Mouse (Mus musculus) embryonic facial prominence, embryonic 14.5 days (tissue): ENCODE data around the gene Ears2. TPM values are rescaled to one million over a fixed set of nuclear protein-coding genes. Genes with fewer than 3 reads are reported as not detected.

ENCODE experiments used
- ATAC-seq: fragments of 200-750 bp; cut with Nextera tagmentation; 2 replicates; pipeline ENCODE4 v1.8.0; 2017; ENCODE audit warnings: low read depth, moderate number of reproducible peaks, moderate TSS enrichment
- DNase-seq: peaks from one replicate; pipeline ENCODE4 v3.0.0-alpha.2; 2015; ENCODE audit warnings: low spot score
- H3K27ac ChIP-seq: fragments of 300-500 bp; sonication (generic); replicated peaks from 2 replicates; pipeline ENCODE4 v1.5.1; 2014; ENCODE audit warnings: low read depth, mild to moderate bottlenecking, low read length, moderate library complexity
- H3K27me3 ChIP-seq: fragments of 300-500 bp; sonication (generic); replicated peaks from 2 replicates; pipeline ENCODE4 v1.6.1; 2014; ENCODE audit warnings: low read length; ENCODE audit not compliant: control insufficient read depth, insufficient read depth
- H3K36me3 ChIP-seq: fragments of 300-500 bp; sonication (generic); 2 replicates; pipeline ENCODE4 v1.6.1; 2014; ENCODE audit warnings: low read length, mixed read lengths; ENCODE audit not compliant: control insufficient read depth, insufficient read depth
- H3K4me1 ChIP-seq: fragments of 300-500 bp; sonication (generic); 2 replicates; pipeline ENCODE4 v1.6.1; 2014; ENCODE audit warnings: antibody characterized with exemption, low read length; ENCODE audit not compliant: control insufficient read depth, insufficient read depth
- H3K4me2 ChIP-seq: fragments of 300-500 bp; sonication (generic); 2 replicates; pipeline ENCODE4 v1.6.1; 2014; ENCODE audit warnings: low read depth, mild to moderate bottlenecking, low read length, moderate library complexity, mixed read lengths
- H3K4me3 ChIP-seq: fragments of 300-500 bp; sonication (generic); 2 replicates; pipeline ENCODE4 v1.5.1; 2014; ENCODE audit warnings: low read depth, mild to moderate bottlenecking, low read length
- H3K9ac ChIP-seq: fragments of 300-500 bp; sonication (generic); 2 replicates; pipeline ENCODE4 v1.6.1; 2014; ENCODE audit warnings: low read depth, mild to moderate bottlenecking, low read length, moderate library complexity, mixed read lengths
- H3K9me3 ChIP-seq: fragments of 300-500 bp; sonication (generic); 2 replicates; pipeline ENCODE4 v1.6.1; 2016; ENCODE audit warnings: low read length; ENCODE audit not compliant: control insufficient read depth
- WGBS: fragments of 180-500 bp; shearing (Covaris S2); extraction: QIAGEN DNeasy Blood & Tissue Kit; methylation state at CpG from one replicate; pipeline ENCODE4 v1.1.7; 2014; 5-methylcytosine and 5-hydroxymethylcytosine counted together
- polyA plus RNA-seq: library from polyadenylated mRNA; unstranded; fragments of >200 nt; fragmentation: Nextera tagmentation; extraction: Ambion mirVana; gene quantifications from 2 replicates; pipeline ENCODE4 v1.2.1, GENCODE M21; 2014

Gene Ears2
- polyA plus RNA-seq, 1 experiment from 2014 or later: 17.3 TPM

GRCm38 (mm10) chr7:122056633-122057032 is 10.4 kb downstream of the Ears2 start:
- 85% methylated on average over 5 of the region's 5 CpGs for WGBS
- no peaks in the 10 kb centered on the region for H3K4me1 ChIP-seq
- ATAC-seq (no peak), DNase-seq (no peak)
- H3K9ac ChIP-seq: no peak overlapping the region
- H3K27me3 ChIP-seq: no peaks in the 10 kb centered on the region
- peaks cover 55% of the 10 kb centered on the region for H3K36me3 ChIP-seq
- no peak overlapping the region for H3K4me3 ChIP-seq
- no peak overlapping the region for H3K27ac ChIP-seq
- no peaks in the 10 kb centered on the region for H3K9me3 ChIP-seq
- H3K4me2 ChIP-seq: no peak overlapping the region

DNA sequence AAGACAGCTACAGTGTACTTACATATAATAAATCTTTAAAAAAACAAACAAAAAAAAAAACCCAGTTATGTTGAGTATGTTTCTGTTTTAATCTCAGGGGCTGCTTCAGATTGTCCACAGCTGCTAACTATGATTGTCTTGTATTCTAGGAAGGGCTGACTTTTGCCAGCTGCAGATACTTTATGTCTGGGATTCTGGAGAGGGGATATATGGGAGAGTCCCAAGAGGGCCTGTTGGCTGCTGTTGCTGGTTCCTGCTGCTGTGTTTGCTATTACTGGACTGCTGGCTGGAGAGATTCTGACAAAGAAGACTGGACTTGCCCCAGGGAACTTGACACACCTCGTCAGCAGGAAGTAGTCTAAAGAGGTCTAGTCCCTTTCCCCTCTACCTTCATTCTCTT is 16.2 kb downstream of the Ears2 start:
- Histone ChIP-seq H3K4me2 (no peak overlapping the region), H3K27ac (no peak overlapping the region), H3K4me1 (no peaks in the 10 kb centered on the region), H3K4me3 (no peak overlapping the region), H3K27me3 (no peaks in the 10 kb centered on the region), H3K36me3 (peaks cover 59% of the 10 kb centered on the region), H3K9ac (no peak overlapping the region), H3K9me3 (no peaks in the 10 kb centered on the region)
- no peak for ATAC-seq
- no peak for DNase-seq
- WGBS: 69% methylated on average over 1 of the region's 1 CpGs

- no peak overlapping the region for H3K4me3 ChIP-seq
- WGBS: 95% methylated on average over 9 of the region's 9 CpGs
- H3K9me3 ChIP-seq: no peaks in the 10 kb centered on the region
- H3K9ac ChIP-seq: no peak overlapping the region
- no peak for ATAC-seq
- peaks cover 45% of the 10 kb centered on the region; the same call in 1 of the 2 replicates for H3K36me3 ChIP-seq
- no peak overlapping the region for H3K27ac ChIP-seq
- DNase-seq: no peak
- no peak overlapping the region for H3K4me2 ChIP-seq
- no peaks in the 10 kb centered on the region for H3K27me3 ChIP-seq
- no peaks in the 10 kb centered on the region for H3K4me1 ChIP-seq
Measured at GRCm38 (mm10) chr7:122048191-122048590, 18.9 kb downstream of the Ears2 start.

DNA sequence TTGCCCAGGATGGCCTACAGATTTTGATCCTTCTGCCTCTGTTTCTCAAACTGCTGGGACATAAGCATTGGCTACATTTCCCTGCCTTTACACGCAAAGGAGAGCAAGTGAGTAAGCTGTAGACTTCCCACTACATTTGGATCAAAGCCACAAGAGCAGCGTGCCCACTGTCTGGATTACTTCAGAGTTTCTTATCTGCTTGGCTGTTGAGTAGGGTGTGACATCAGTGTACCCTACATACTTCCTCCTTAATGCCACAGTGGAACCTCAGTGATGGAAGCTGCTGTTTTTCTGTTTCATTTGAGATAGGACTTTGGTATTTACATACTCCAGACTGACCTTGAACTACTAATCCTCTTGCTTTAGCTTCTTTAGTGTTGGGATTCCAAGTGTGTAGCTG is 20.2 kb downstream of the Ears2 start:
- H3K4me3 ChIP-seq: no peak overlapping the region
- no peaks in the 10 kb centered on the region for H3K9me3 ChIP-seq
- no peaks in the 10 kb centered on the region for H3K27me3 ChIP-seq
- WGBS: 90% methylated on average over 2 of the region's 2 CpGs
- ATAC-seq (no peak), DNase-seq (no peak)
- H3K9ac ChIP-seq: no peak overlapping the region
- H3K4me1 ChIP-seq: no peaks in the 10 kb centered on the region
- H3K4me2 ChIP-seq: no peak overlapping the region
- H3K27ac ChIP-seq: no peak overlapping the region
- peaks cover 44% of the 10 kb centered on the region; the same call in 1 of the 2 replicates for H3K36me3 ChIP-seq

DNA sequence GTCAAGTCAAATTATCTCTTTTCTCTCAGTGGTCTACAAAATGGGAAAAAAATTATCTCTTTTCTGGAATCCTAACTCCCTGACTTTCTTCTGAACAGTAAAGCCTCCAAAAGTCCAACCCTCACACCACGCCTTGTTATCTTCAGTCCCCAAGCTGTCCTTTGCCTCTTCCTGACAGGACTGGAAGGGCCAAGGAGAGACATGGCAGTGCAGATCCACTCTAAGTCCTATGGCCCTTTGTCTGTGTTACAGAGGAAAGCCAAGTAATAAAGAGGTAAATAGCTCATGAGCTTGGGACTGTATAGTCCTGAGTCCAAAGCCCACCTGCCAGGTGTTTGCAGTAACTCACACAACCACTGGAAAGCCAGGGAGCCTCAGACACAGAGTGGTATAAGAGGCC is 21.4 kb downstream of the Ears2 start:
- Histone ChIP-seq H3K36me3 (peaks cover 37% of the 10 kb centered on the region; the same call in 1 of the 2 replicates), H3K27ac (no peak overlapping the region), H3K4me1 (no peaks in the 10 kb centered on the region), H3K4me2 (no peak overlapping the region), H3K27me3 (no peaks in the 10 kb centered on the region), H3K4me3 (no peak overlapping the region), H3K9me3 (no peaks in the 10 kb centered on the region), H3K9ac (no peak overlapping the region)
- 83% methylated on average over 1 of the region's 1 CpGs for WGBS
- no peak for ATAC-seq
- no peak for DNase-seq

- 78% methylated on average over 4 of the region's 4 CpGs for WGBS
- no peak overlapping the region for H3K4me3 ChIP-seq
- H3K36me3 ChIP-seq: peaks cover 35% of the 10 kb centered on the region; the same call in 1 of the 2 replicates
- DNase-seq (no peak), ATAC-seq (no peak)
- H3K4me2 ChIP-seq: no peak overlapping the region
- H3K27ac ChIP-seq: no peak overlapping the region
- H3K9ac ChIP-seq: no peak overlapping the region
- no peaks in the 10 kb centered on the region for H3K4me1 ChIP-seq
- H3K9me3 ChIP-seq: no peaks in the 10 kb centered on the region
- H3K27me3 ChIP-seq: no peaks in the 10 kb centered on the region
Measured at GRCm38 (mm10) chr7:122045181-122045634, 21.9 kb downstream of the Ears2 start.

- H3K9me3 ChIP-seq: no peaks in the 10 kb centered on the region
- H3K9ac ChIP-seq: no peak overlapping the region
- DNase-seq: no peak
- no peak overlapping the region for H3K4me2 ChIP-seq
- 90% methylated on average over 8 of the region's 8 CpGs for WGBS
- H3K36me3 ChIP-seq: peaks cover 40% of the 10 kb centered on the region; the same call in 1 of the 2 replicates
- no peak overlapping the region for H3K27ac ChIP-seq
- no peak overlapping the region for H3K4me3 ChIP-seq
- ATAC-seq: no peak
- no peaks in the 10 kb centered on the region for H3K27me3 ChIP-seq
- H3K4me1 ChIP-seq: no peaks in the 10 kb centered on the region
Measured at GRCm38 (mm10) chr7:122044106-122044505, 23.0 kb downstream of the Ears2 start.

- Histone ChIP-seq H3K9me3 (no peaks in the 10 kb centered on the region), H3K27ac (no peak overlapping the region), H3K36me3 (peaks cover 22% of the 10 kb centered on the region), H3K4me2 (no peak overlapping the region), H3K27me3 (no peaks in the 10 kb centered on the region), H3K4me3 (no peak overlapping the region), H3K9ac (no peak overlapping the region), H3K4me1 (no peaks in the 10 kb centered on the region)
- ATAC-seq (no peak), DNase-seq (no peak)
- 49% methylated on average over 2 of the region's 2 CpGs for WGBS
Measured at GRCm38 (mm10) chr7:122034348-122034747, 32.7 kb downstream of the Ears2 start.

DNA sequence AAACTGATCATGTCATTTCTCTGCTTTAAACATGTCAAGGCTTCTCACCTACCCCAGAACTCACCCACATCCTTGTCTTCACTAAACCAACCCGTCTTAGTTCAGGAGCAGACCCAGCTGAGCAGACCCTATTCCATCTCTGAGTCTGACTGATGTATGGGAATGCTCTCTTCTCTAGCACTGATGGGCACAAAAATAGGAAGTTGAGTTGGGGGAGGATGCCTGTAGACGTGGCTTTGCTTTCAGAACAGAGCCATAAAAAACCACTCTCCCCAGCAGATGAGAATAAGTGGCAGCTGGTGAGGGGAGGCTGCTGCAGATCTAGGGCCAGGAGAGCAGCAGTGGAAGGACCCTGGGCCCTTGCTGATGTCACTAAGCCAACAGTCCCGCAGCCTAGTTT is 33.7 kb downstream of the Ears2 start:
- no peak for ATAC-seq
- no peak overlapping the region for H3K27ac ChIP-seq
- WGBS: 70% methylated on average over 3 of the region's 3 CpGs

More for the DNA sequence above, 33.7 kb downstream of the Ears2 start:
- Histone ChIP-seq H3K27me3 (no peaks in the 10 kb centered on the region), H3K4me2 (no peak overlapping the region), H3K9me3 (no peaks in the 10 kb centered on the region), H3K9ac (no peak overlapping the region), H3K36me3 (peaks cover 12% of the 10 kb centered on the region), H3K4me3 (no peak overlapping the region), H3K4me1 (no peaks in the 10 kb centered on the region)
- no peak for DNase-seq
